ENCODE assay signal across 21 mouse cellular contexts in genomic region chr7:66830803-66831202, GRCm38 (mm10). TPM values are rescaled to one million over a fixed set of nuclear protein-coding genes. Genes with fewer than 3 reads are reported as not detected.
DNase-seq lines count a peak whose midpoint lies in the region; ATAC-seq and TF ChIP-seq lines count a peak whose summit lies in the region.
"Had no signal": no experiment of that assay in that cellular context is flagged by ENCODE, and none has a peak within 500 bp of the region (broad histone marks: within the 10 kb centered on the region; RNA-seq: fewer than 3 reads in every experiment).

No protein-coding gene starts in this region.

- peaks cover 42% of the 10 kb centered on the region for H3K4me1 ChIP-seq in heart, embryonic 10.5 days
- H3K4me1 ChIP-seq in heart, postnatal 0 days (ENCODE audit: control insufficient read depth, insufficient read depth) = peaks cover 36% of the 10 kb centered on the region
- H3K4me1 ChIP-seq in lung, embryonic 14.5 days (ENCODE audit: insufficient read depth) = peaks cover 17% of the 10 kb centered on the region; the same call in 1 of the 2 replicates
- peaks cover 17% of the 10 kb centered on the region; the same call in 1 of the 2 replicates for H3K4me1 ChIP-seq in stomach, embryonic 14.5 days (ENCODE audit: control insufficient read depth, insufficient read depth, low read length)
- no peaks in the 10 kb centered on the region for H3K4me1 ChIP-seq in hindbrain, embryonic 12.5 days
- H3K4me1 ChIP-seq: forebrain, embryonic 10.5 days; megakaryocyte, embryonic 14.5 days; midbrain, embryonic 15.5 days; neural tube, embryonic 15.5 days had no signal

- H3K27ac ChIP-seq in heart, embryonic 10.5 days = peak overlapping the region; percentile 42; the same call in 1 of the 2 replicates
- peak overlapping the region; percentile 35; the same call in 1 of the 2 replicates for H3K27ac ChIP-seq in heart, postnatal 0 days (ENCODE audit: low read depth)
- peak overlapping the region; percentile 66 for H3K27ac ChIP-seq in lung, embryonic 14.5 days (ENCODE audit: low read depth)
- peak overlapping the region; percentile 23; the same call in 1 of the 2 replicates for H3K27ac ChIP-seq in stomach, embryonic 14.5 days (ENCODE audit: low read length)
- H3K27ac ChIP-seq in hindbrain, embryonic 12.5 days = no peak overlapping the region
- H3K27ac ChIP-seq: forebrain, embryonic 10.5 days; left cerebral cortex, adult 2 months; midbrain, embryonic 15.5 days; neural tube, embryonic 15.5 days had no signal

- no peak for ATAC-seq in heart, postnatal 0 days (ENCODE audit: insufficient read depth, low read depth)
- peak; percentile 56; the same call in 1 of the 2 replicates for ATAC-seq in lung, embryonic 14.5 days (ENCODE audit: insufficient read depth)
- no peak for ATAC-seq in stomach, embryonic 14.5 days (ENCODE audit: insufficient number of reproducible peaks, insufficient read depth, low FRiP score, low read depth)
- no peak for ATAC-seq in hindbrain, embryonic 12.5 days (ENCODE audit: low FRiP score)
- ATAC-seq: CD4-positive, CD25-positive, alpha-beta regulatory T cell, adult 4 months; forebrain, postnatal 0 days; midbrain, embryonic 15.5 days; Patski had no signal

- no peak for TF ChIP-seq CTCF in heart, postnatal 0 days (IDR thresholded peaks at IDR 0.05; ENCODE audit: low read depth)
- no peak for TF ChIP-seq CTCF in lung, embryonic 14.5 days (IDR thresholded peaks at IDR 0.05; ENCODE audit: low read depth)

- 0 out of 2 replicates have a peak, but pooled peaks cover 6% of the 10 kb centered on the region for H3K27me3 ChIP-seq in heart, embryonic 10.5 days (ENCODE audit: insufficient read depth, poor library complexity, severe bottlenecking)
- H3K27me3 ChIP-seq in heart, postnatal 0 days (ENCODE audit: control insufficient read depth, insufficient read depth, low read length) = no peaks in the 10 kb centered on the region
- H3K27me3 ChIP-seq in lung, embryonic 14.5 days (ENCODE audit: insufficient read depth, low read length) = no peaks in the 10 kb centered on the region
- H3K27me3 ChIP-seq in stomach, embryonic 14.5 days (ENCODE audit: control insufficient read depth, insufficient read depth, low read length) = no peaks in the 10 kb centered on the region
- no peaks in the 10 kb centered on the region for H3K27me3 ChIP-seq in hindbrain, embryonic 12.5 days
- H3K27me3 ChIP-seq: midbrain, embryonic 15.5 days had no signal

- H3K9me3 ChIP-seq in heart, embryonic 10.5 days = no peaks in the 10 kb centered on the region
- no peaks in the 10 kb centered on the region for H3K9me3 ChIP-seq in heart, postnatal 0 days (replicated peaks; ENCODE audit: control insufficient read depth, low read length)
- H3K9me3 ChIP-seq in lung, embryonic 14.5 days (ENCODE audit: low read depth, low read length) = no peaks in the 10 kb centered on the region
- H3K9me3 ChIP-seq in stomach, embryonic 14.5 days (ENCODE audit: control insufficient read depth, low read depth, low read length) = no peaks in the 10 kb centered on the region
- H3K9me3 ChIP-seq in hindbrain, embryonic 12.5 days (replicated peaks) = no peaks in the 10 kb centered on the region
- H3K9me3 ChIP-seq: forebrain, embryonic 10.5 days; megakaryocyte, embryonic 14.5 days; midbrain, embryonic 15.5 days; neural tube, embryonic 15.5 days had no signal

- H3K4me3 ChIP-seq in heart, embryonic 10.5 days = peak overlapping the region; percentile 15; the same call in 1 of the 2 replicates
- H3K4me3 ChIP-seq in heart, postnatal 0 days (ENCODE audit: low read depth, low read length) = peak overlapping the region; percentile 4; the same call in 1 of the 2 replicates
- no peak overlapping the region for H3K4me3 ChIP-seq in lung, embryonic 14.5 days (ENCODE audit: low read depth, low read length)
- no peak overlapping the region for H3K4me3 ChIP-seq in stomach, embryonic 14.5 days (ENCODE audit: low read depth, low read length)
- H3K4me3 ChIP-seq in hindbrain, embryonic 12.5 days = no peak overlapping the region
- H3K4me3 ChIP-seq: forebrain, embryonic 10.5 days; left cerebral cortex, adult 2 months; megakaryocyte, embryonic 14.5 days; midbrain, embryonic 15.5 days; neural tube, embryonic 15.5 days had no signal

- 49% methylated on average over 5 of the region's 5 CpGs for WGBS in heart, embryonic 10.5 days
- WGBS in heart, postnatal 0 days = 14% methylated on average over 5 of the region's 5 CpGs
- WGBS in lung, embryonic 14.5 days = 17% methylated on average over 5 of the region's 5 CpGs
- 56% methylated on average over 5 of the region's 5 CpGs for WGBS in stomach, embryonic 14.5 days
- 80% methylated on average over 5 of the region's 5 CpGs for WGBS in hindbrain, embryonic 12.5 days

- H3K9ac ChIP-seq in heart, postnatal 0 days (replicated peaks; ENCODE audit: low read depth, low read length) = no peak overlapping the region
- no peak overlapping the region for H3K9ac ChIP-seq in lung, embryonic 14.5 days
- H3K9ac ChIP-seq in stomach, embryonic 14.5 days (replicated peaks; ENCODE audit: low read depth, low read length) = no peak overlapping the region
- no peak overlapping the region for H3K9ac ChIP-seq in hindbrain, embryonic 12.5 days
- H3K9ac ChIP-seq: forebrain, postnatal 0 days; midbrain, embryonic 15.5 days; neural tube, embryonic 15.5 days had no signal

- peak overlapping the region; percentile 54 for H3K4me2 ChIP-seq in heart, postnatal 0 days (ENCODE audit: low read depth, low read length)
- peak overlapping the region; percentile 21 for H3K4me2 ChIP-seq in lung, embryonic 14.5 days
- no peak overlapping the region; the same call in 1 of the 2 replicates for H3K4me2 ChIP-seq in stomach, embryonic 14.5 days (replicated peaks; ENCODE audit: low read depth, low read length)
- H3K4me2 ChIP-seq in hindbrain, embryonic 12.5 days (replicated peaks) = no peak overlapping the region
- H3K4me2 ChIP-seq: liver, embryonic 11.5 days; midbrain, embryonic 15.5 days; neural tube, embryonic 15.5 days had no signal

- no peaks in the 10 kb centered on the region for H3K36me3 ChIP-seq in heart, embryonic 10.5 days
- H3K36me3 ChIP-seq in heart, postnatal 0 days (replicated peaks; ENCODE audit: control insufficient read depth, insufficient read depth, low read length) = no peaks in the 10 kb centered on the region
- H3K36me3 ChIP-seq in lung, embryonic 14.5 days (ENCODE audit: insufficient read depth) = no peaks in the 10 kb centered on the region
- no peaks in the 10 kb centered on the region for H3K36me3 ChIP-seq in stomach, embryonic 14.5 days (ENCODE audit: control insufficient read depth, insufficient read depth, low read length)
- H3K36me3 ChIP-seq in hindbrain, embryonic 12.5 days = no peaks in the 10 kb centered on the region
- H3K36me3 ChIP-seq: forebrain, embryonic 10.5 days; midbrain, embryonic 15.5 days; neural tube, embryonic 15.5 days had no signal

- DNase-seq in heart, embryonic 10.5 days (ENCODE audit: low spot score) = no peak
- no peak for DNase-seq in heart, postnatal 4 days
- DNase-seq in heart, postnatal 0 days (ENCODE audit: low spot score) = no peak
- no peak for DNase-seq in heart, adult 18-20 months
- peak; percentile 43 for DNase-seq in lung, embryonic 14.5 days
- DNase-seq in lung, postnatal 4 days = no peak
- DNase-seq: adrenal gland, adult 8-10 months; cerebellum, adult 9-10 months; layer of hippocampus, adult 9-11 months; thymus, adult 2 months had no signal

- TF ChIP-seq EP300 in heart, postnatal 0 days (IDR thresholded peaks at IDR 0.05; ENCODE audit: low read depth) = no peak

RNA-seq across cellular contexts. Expression of gene Adamts17, which starts 8.7 kb away (rescaled TPM):
- polyA plus RNA-seq in heart, embryonic 10.5 days (2016; fragmentation: Nextera tagmentation; extraction: Ambion mirVana) = 3.8 and 4.6 TPM in 2 replicates
- total RNA-seq in heart, postnatal 4 days (2021) = 10 to 100 TPM; 14.4 to 18.2 TPM
- total RNA-seq in heart, postnatal 0 days (2014; rRNA removed; ENCODE audit: low replicate concordance) = 6.5 and 9.0 TPM in 2 replicates
- polyA plus RNA-seq in heart, postnatal 0 days (2015; fragmentation: Nextera tagmentation; extraction: Ambion mirVana) = 1.9 and 2.9 TPM in 2 replicates
- total RNA-seq in heart, adult 18-20 months (2021) = 1 to 10 TPM in 1 of 2 experiments, under 1 TPM in 1; 0.94 to 1.3 TPM
- 10.5 and 11.6 TPM in 2 replicates for polyA plus RNA-seq in lung, embryonic 14.5 days (2014; fragmentation: Nextera tagmentation; extraction: Ambion mirVana)
- polyA plus RNA-seq in stomach, embryonic 14.5 days (2014; fragmentation: Nextera tagmentation; extraction: Ambion mirVana) = 7.5 and 7.8 TPM in 2 replicates
- 6.6 and 7.6 TPM in 2 replicates for polyA plus RNA-seq in hindbrain, embryonic 12.5 days (2016; fragmentation: Nextera tagmentation; extraction: Ambion mirVana)

Comparison
In these comparisons a context has a peak if more than half of its experiments do, and no peak if none do; other contexts are left out.
1. H3K4me3 ChIP-seq: peak in heart, embryonic 10.5 days (single experiment) and heart, postnatal 0 days (single experiment); none in lung, embryonic 14.5 days (single experiment), stomach, embryonic 14.5 days (single experiment) and hindbrain, embryonic 12.5 days (single experiment).
2. H3K4me2 ChIP-seq: peak in heart, postnatal 0 days (single experiment) and lung, embryonic 14.5 days (single experiment); none in stomach, embryonic 14.5 days (single experiment) and hindbrain, embryonic 12.5 days (single experiment).